Mouse (Mus musculus) limb, embryonic 11.5 days (tissue): ENCODE results near the gene Snrpg. TPM values are rescaled to one million over a fixed set of nuclear protein-coding genes. Genes with fewer than 3 reads are reported as not detected.

Source experiments
- ATAC-seq: fragments of 200-750 bp; cut with Nextera tagmentation; 2 replicates; pipeline ENCODE4 v1.8.0; 2017; ENCODE audit warnings: low read depth; ENCODE audit not compliant: insufficient number of reproducible peaks, low FRiP score, low TSS enrichment
- DNase-seq: peaks from one replicate; pipeline ENCODE4 v3.0.0-alpha.2; 2015; ENCODE audit warnings: low spot score
- H3K27ac ChIP-seq: fragments of 300-500 bp; sonication (generic); replicated peaks from 2 replicates; pipeline ENCODE4 v1.5.1; 2014; ENCODE audit warnings: low read depth, mild to moderate bottlenecking, low read length
- H3K27me3 ChIP-seq: fragments of 300-500 bp; sonication (generic); 2 replicates; pipeline ENCODE4 v1.6.1; 2014; ENCODE audit warnings: mild to moderate bottlenecking, low read length, mixed read lengths; ENCODE audit not compliant: control insufficient read depth, insufficient read depth
- H3K36me3 ChIP-seq: fragments of 300-500 bp; sonication (generic); 2 replicates; pipeline ENCODE4 v1.6.1; 2014; ENCODE audit warnings: mild to moderate bottlenecking, low read length, moderate library complexity, mixed read lengths; ENCODE audit not compliant: control insufficient read depth, insufficient read depth
- H3K4me1 ChIP-seq: fragments of 300-500 bp; sonication (generic); 2 replicates; pipeline ENCODE4 v1.6.1; 2014; ENCODE audit warnings: low read length, mixed read lengths; ENCODE audit not compliant: control insufficient read depth, insufficient read depth
- H3K4me2 ChIP-seq: fragments of 300-500 bp; sonication (generic); 2 replicates; pipeline ENCODE4 v1.6.1; 2014; ENCODE audit warnings: low read depth, mild to moderate bottlenecking, moderate library complexity; ENCODE audit not compliant: severe bottlenecking
- H3K4me3 ChIP-seq: fragments of 300-500 bp; sonication (generic); 2 replicates; pipeline ENCODE4 v1.5.1; 2014; ENCODE audit warnings: low read depth, low read length
- H3K9ac ChIP-seq: fragments of 300-500 bp; sonication (generic); 2 replicates; pipeline ENCODE4 v1.6.1; 2014; ENCODE audit warnings: mild to moderate bottlenecking, low read length
- H3K9me3 ChIP-seq: fragments of 300-500 bp; sonication (generic); 2 replicates; pipeline ENCODE4 v1.6.1; 2016; ENCODE audit warnings: low read length; ENCODE audit not compliant: control insufficient read depth
- WGBS: fragments of 180-500 bp; shearing (Covaris S2); extraction: QIAGEN DNeasy Blood & Tissue Kit; methylation state at CpG from one replicate; pipeline ENCODE4 v1.1.7; 2014; 5-methylcytosine and 5-hydroxymethylcytosine counted together
- polyA plus RNA-seq: library from polyadenylated mRNA; unstranded; fragments of >200 nt; fragmentation: Nextera tagmentation; extraction: Ambion mirVana; gene quantifications from 2 replicates; pipeline ENCODE4 v1.2.1, GENCODE M21; 2014

Gene Snrpg
- polyA plus RNA-seq, 1 experiment from 2014 or later = 903 TPM

DNA sequence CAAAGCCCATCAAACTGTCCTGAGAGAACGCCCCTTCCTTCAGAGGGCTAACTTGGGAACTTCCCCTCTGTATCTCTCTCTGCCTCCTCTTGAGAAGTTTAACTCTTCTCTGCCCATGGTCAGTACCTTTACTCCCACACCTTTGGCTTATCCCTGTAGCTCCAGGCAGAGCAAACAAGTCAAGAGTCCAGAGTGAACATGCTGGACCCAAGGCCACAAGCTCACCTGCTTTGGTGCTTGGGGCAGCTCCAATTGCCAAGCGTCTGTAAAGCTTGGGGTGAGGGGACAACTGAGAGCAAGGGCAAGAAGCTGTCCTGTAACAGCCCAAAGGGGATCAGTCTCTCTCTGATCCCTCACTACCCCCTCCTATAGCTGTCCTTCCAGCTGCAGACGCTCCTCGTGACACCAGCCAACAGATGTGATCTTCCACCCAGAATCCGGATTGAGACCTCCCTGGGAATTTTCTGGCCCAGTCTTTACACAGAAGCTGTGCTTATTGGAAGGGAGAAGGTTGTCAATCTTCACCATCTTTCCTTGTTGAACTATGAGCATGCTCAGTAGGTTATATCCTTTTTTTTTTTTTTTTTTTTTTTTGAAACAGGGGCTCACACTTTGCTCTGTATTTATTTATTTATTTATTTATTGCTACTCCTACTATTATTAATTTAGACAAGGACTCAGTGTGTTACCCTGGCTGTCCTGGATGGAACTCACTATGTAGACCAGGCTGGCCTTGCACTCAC is 14.4 kb downstream of the Snrpg start:
- H3K36me3 ChIP-seq = peaks cover 14% of the 10 kb centered on the region
- no peaks in the 10 kb centered on the region for H3K4me1 ChIP-seq
- H3K27me3 ChIP-seq = no peaks in the 10 kb centered on the region
- no peak overlapping the region for H3K4me2 ChIP-seq
- DNase-seq = no peak
- 75% methylated on average over 5 of the region's 5 CpGs for WGBS
- no peak overlapping the region for H3K27ac ChIP-seq
- H3K4me3 ChIP-seq = no peak overlapping the region
- ATAC-seq = no peak
- H3K9ac ChIP-seq = no peak overlapping the region
- H3K9me3 ChIP-seq = no peaks in the 10 kb centered on the region

GRCm38 (mm10) chr6:86387313-86387712 is 16.2 kb downstream of the Snrpg start:
- Histone ChIP-seq H3K9ac (no peak overlapping the region), H3K9me3 (no peaks in the 10 kb centered on the region), H3K4me3 (no peak overlapping the region), H3K4me2 (no peak overlapping the region), H3K36me3 (peaks cover 25% of the 10 kb centered on the region), H3K27me3 (no peaks in the 10 kb centered on the region), H3K27ac (no peak overlapping the region), H3K4me1 (no peaks in the 10 kb centered on the region)
- ATAC-seq = no peak
- 88% methylated on average over 12 of the region's 12 CpGs for WGBS
- DNase-seq = no peak

DNA sequence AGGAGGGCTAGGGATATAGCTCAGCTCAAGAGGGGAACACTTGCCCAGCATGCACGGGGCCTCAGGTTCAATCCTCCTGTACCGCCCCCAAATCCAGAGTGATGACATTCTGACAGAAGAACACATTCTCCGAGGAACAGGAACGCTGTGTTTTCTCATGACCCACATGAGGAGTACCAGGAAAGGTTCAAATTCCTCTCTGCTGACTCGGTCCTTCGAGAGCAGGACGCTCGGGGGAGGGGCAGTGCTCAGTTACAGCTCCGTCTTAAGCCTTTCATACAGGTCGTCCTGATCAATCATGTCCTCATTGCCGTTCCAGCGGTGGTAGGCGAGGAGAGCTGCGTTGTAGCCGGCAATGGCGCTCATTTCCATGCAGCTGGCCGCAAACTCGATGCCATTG is 17.4 kb downstream of the Snrpg start:
- Histone ChIP-seq H3K4me2 (no peak overlapping the region), H3K36me3 (peaks cover 25% of the 10 kb centered on the region), H3K9me3 (no peaks in the 10 kb centered on the region), H3K9ac (no peak overlapping the region), H3K4me3 (no peak overlapping the region), H3K27me3 (no peaks in the 10 kb centered on the region), H3K27ac (no peak overlapping the region), H3K4me1 (no peaks in the 10 kb centered on the region)
- ATAC-seq (no peak), DNase-seq (no peak)
- WGBS = 85% methylated on average over 18 of the region's 18 CpGs

DNA sequence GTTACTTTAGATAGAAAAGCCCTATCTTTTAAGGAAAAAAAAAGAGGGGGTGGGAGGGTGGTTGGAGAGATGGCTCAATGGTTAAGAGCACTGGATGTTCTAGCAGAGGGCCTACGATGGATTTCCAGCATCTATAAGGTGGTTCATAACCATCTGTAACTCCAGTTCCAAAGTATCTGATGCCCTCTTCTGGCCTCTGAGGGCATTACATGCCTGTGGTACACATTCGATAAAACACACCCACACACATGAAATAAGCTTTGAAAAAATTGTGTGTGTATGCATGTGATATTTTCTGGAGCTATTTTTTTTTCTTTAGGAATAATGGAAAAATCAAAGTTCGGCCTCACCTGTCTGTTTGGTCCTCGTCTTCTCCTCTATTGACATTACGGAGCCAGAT is 20.2 kb downstream of the Snrpg start:
- no peak overlapping the region for H3K9ac ChIP-seq
- H3K36me3 ChIP-seq = peaks cover 25% of the 10 kb centered on the region
- WGBS = 95% methylated on average over 5 of the region's 5 CpGs
- no peak overlapping the region for H3K27ac ChIP-seq
- H3K4me1 ChIP-seq = peaks cover 2% of the 10 kb centered on the region; the same call in 1 of the 2 replicates
- H3K4me3 ChIP-seq = no peak overlapping the region
- no peaks in the 10 kb centered on the region for H3K27me3 ChIP-seq
- no peak for ATAC-seq
- peak; percentile 28 for DNase-seq
- H3K9me3 ChIP-seq = no peaks in the 10 kb centered on the region
- no peak overlapping the region for H3K4me2 ChIP-seq

DNA sequence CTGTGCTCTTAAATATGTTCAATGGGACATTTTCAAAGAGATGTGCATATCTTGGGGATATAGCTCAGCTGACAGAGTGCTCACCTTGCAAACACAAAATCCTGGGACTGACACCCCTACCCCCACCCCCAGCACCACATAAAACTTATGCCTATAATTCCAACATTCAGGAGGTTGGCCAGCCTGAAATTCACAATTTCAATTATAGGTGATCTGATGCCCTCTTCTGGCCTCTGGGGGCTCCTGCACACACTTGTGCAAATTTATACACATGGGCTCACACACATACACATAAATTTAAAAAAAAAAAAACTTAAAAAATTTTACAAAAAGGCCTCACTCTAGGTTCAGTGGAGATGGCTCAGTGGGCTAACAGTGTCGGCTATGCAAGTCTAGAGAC is 22.1 kb downstream of the Snrpg start:
- Histone ChIP-seq H3K36me3 (peaks cover 21% of the 10 kb centered on the region), H3K4me1 (peaks cover 2% of the 10 kb centered on the region; the same call in 1 of the 2 replicates), H3K9ac (no peak overlapping the region), H3K9me3 (no peaks in the 10 kb centered on the region), H3K4me2 (no peak overlapping the region), H3K27ac (no peak overlapping the region), H3K4me3 (no peak overlapping the region), H3K27me3 (no peaks in the 10 kb centered on the region)
- ATAC-seq = no peak
- no peak for DNase-seq
- 93% methylated on average over 1 of the region's 1 CpGs for WGBS

DNA sequence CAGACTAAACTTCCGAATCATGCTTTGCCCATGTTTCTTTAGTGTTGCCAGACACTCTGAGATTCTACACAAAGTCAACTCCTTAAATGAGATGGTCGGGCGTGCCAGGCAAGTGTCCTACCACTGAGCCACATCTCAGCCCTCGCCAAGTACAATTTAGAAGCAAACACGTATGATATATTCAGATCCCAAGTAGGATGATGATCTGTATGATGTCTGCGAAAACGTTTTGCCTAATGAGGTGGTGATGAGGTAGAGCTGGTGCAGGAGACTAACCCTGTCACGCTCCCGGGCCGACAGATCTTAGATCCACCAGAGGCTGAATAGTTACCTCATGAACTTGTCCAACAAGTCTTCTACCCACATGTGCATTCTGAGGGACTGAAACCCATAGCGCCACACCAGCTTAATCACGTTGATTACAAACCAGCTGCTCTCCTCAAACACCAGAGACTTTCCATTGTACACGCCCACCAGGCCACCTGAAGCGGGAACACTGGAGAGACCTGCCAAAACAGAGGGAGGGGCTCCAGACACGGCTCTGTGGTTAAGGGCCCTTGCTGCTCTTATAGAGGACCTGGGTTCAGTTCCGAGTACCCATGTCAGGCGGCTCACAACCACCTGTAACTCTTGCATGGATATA is 23.1 kb downstream of the Snrpg start:
- Histone ChIP-seq H3K4me1 (peaks cover 2% of the 10 kb centered on the region; the same call in 1 of the 2 replicates), H3K9ac (no peak overlapping the region), H3K27me3 (no peaks in the 10 kb centered on the region), H3K9me3 (no peaks in the 10 kb centered on the region), H3K4me3 (no peak overlapping the region), H3K4me2 (no peak overlapping the region), H3K36me3 (peaks cover 16% of the 10 kb centered on the region; the same call in 1 of the 2 replicates), H3K27ac (no peak overlapping the region)
- ATAC-seq (no peak), DNase-seq (no peak)
- WGBS = 95% methylated on average over 17 of the region's 17 CpGs

- no peak overlapping the region; the same call in 1 of the 2 replicates for H3K4me3 ChIP-seq
- DNase-seq = no peak
- H3K36me3 ChIP-seq = peaks cover 15% of the 10 kb centered on the region; the same call in 1 of the 2 replicates
- no peak overlapping the region for H3K9ac ChIP-seq
- H3K27me3 ChIP-seq = no peaks in the 10 kb centered on the region
- no peak for ATAC-seq
- no peaks in the 10 kb centered on the region for H3K9me3 ChIP-seq
- no peak overlapping the region for H3K4me2 ChIP-seq
- peaks cover 2% of the 10 kb centered on the region; the same call in 1 of the 2 replicates for H3K4me1 ChIP-seq
- 86% methylated on average over 9 of the region's 9 CpGs for WGBS
- no peak overlapping the region for H3K27ac ChIP-seq
Measured at GRCm38 (mm10) chr6:86395021-86395420, 23.9 kb downstream of the Snrpg start.

GRCm38 (mm10) chr6:86395969-86396368 is 24.9 kb downstream of the Snrpg start:
- peak overlapping the region; percentile 53 for H3K4me2 ChIP-seq
- no peaks in the 10 kb centered on the region for H3K9me3 ChIP-seq
- no peak for DNase-seq
- H3K27ac ChIP-seq = no peak overlapping the region
- no peak for ATAC-seq
- H3K27me3 ChIP-seq = no peaks in the 10 kb centered on the region
- peaks cover 9% of the 10 kb centered on the region; the same call in 1 of the 2 replicates for H3K36me3 ChIP-seq
- peak overlapping the region; percentile 79; the same call in 1 of the 2 replicates for H3K9ac ChIP-seq
- peaks cover 2% of the 10 kb centered on the region; the same call in 1 of the 2 replicates for H3K4me1 ChIP-seq
- H3K4me3 ChIP-seq = peak overlapping the region; percentile 91
- 39% methylated on average over 10 of the region's 10 CpGs for WGBS
